Mouse (Mus musculus) bone marrow macrophage, adult 2 months (primary cell): ENCODE results near the gene Rnf166. TPM values are rescaled to one million over a fixed set of nuclear protein-coding genes. Genes with fewer than 3 reads are reported as not detected.

Experiments
- H3K27ac ChIP-seq: 2 replicates; pipeline ENCODE4 v1.5.1; 2012; ENCODE audit warnings: low read depth, low read length; ENCODE audit not compliant: insufficient read depth
- H3K4me1 ChIP-seq: 2 replicates; pipeline ENCODE4 v1.6.1; 2012; ENCODE audit warnings: low read length; ENCODE audit not compliant: control insufficient read depth, insufficient read depth
- H3K4me3 ChIP-seq: 2 replicates; pipeline ENCODE4 v1.5.1; 2012; ENCODE audit warnings: mild to moderate bottlenecking, low read length, moderate library complexity; ENCODE audit not compliant: insufficient read depth
- CTCF ChIP-seq: IDR thresholded peaks from 2 replicates; pipeline ENCODE4 v1.5.1; 2012; ENCODE audit warnings: low read depth, mild to moderate bottlenecking, low read length, moderate library complexity
- POLR2A ChIP-seq: IDR thresholded peaks from 2 replicates; pipeline ENCODE4 v1.6.1; 2012; ENCODE audit warnings: mild to moderate bottlenecking, low read depth, low read length, borderline replicate concordance
- polyA plus RNA-seq: library from polyadenylated mRNA; stranded (reverse); fragments of >200 nt; gene quantifications from 2 replicates; pipeline ENCODE4 v1.2.4, GENCODE M21; 2012; ENCODE audit not compliant: missing spikeins, insufficient read depth, insufficient read length

The Rnf166 gene
- polyA plus RNA-seq, 1 experiment, result 68.2 TPM

GRCm38 (mm10) chr8:122459990-122460389 lies 15.9 kb downstream of the Rnf166 start:
- TF ChIP-seq CTCF (no peak), POLR2A (no peak)
- peaks cover 18% of the 10 kb centered on the region for H3K4me1 ChIP-seq
- no peak overlapping the region for H3K4me3 ChIP-seq
- no peak overlapping the region for H3K27ac ChIP-seq

DNA sequence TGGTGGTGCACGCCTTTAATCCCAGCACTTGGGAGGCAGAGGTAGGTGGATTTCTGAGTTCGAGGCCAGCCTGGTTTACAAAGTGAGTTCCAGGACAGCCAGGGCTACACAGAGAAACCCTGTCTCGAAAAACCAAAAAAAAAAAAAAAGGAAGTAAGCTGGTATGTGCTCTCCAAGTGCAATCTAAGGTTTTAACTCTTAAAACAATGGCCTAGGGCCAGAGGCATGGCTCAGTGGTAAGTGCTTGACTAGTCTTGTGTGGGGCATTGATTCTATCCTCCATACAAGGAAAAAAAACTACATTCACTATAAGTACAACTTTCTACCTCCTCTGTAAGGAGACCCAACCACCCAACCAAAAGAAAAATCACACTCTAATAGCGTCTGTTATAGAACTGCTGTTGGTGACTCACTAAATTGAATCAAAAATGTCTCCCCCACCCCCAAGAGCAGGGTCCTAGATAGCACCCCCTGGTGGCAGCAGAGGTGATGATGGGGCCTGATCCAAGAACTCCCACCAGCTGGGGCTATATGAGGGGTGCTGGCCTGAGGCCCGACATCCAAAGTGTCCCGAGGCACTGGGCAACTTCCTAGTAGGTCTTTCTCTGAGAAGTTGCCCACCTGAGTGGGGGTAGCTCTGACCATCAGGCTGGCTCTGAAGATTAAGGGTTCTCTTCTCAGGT lies 16.5 kb downstream of the Rnf166 start:
- H3K4me1 ChIP-seq, result peaks cover 21% of the 10 kb centered on the region
- no peak for TF ChIP-seq POLR2A
- TF ChIP-seq CTCF, result no peak
- no peak overlapping the region for H3K27ac ChIP-seq
- H3K4me3 ChIP-seq, result no peak overlapping the region

DNA sequence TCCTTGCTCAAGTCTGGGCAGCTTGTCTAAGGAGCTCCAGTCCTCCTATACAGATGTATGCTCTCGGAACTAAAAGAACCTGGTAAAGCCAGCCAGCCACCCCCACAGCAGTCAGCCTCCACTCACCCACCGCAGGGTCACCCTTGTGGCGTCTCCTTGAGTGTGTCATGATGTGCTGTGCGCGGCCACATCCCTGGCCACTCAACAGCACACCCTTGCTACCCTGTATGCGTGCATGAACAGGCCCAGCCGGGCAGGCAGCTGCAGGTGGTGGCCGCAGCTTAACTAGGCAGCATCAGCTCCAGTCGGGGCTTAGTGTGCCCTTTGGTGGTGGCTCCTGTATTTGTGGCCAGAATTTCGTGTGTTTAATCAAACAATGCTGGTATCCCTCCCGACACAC lies 18.7 kb downstream of the Rnf166 start:
- Histone ChIP-seq H3K4me3 (no peak overlapping the region), H3K27ac (no peak overlapping the region), H3K4me1 (peaks cover 14% of the 10 kb centered on the region)
- TF ChIP-seq CTCF (no peak), POLR2A (no peak)

DNA sequence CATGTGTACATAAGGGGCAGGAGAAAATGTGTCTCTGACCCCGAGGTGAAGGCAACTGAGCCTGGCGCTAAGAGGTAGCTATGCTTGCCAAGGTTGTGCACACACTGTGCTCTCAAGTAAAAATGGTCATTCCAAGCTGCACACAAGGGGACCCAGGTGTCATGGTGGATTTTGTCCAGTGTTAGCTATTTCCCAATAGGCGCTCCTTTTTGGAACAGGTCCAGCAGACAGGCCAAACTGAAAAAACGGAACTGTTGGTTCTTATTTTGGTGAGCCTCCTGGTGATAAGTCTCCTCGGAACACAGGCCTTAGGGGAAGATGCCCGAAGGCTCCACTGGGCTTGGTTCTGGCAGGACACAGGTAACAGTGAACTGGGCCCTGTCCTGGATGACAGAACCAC lies 21.5 kb downstream of the Rnf166 start:
- Histone ChIP-seq H3K4me3 (no peak overlapping the region), H3K27ac (no peak overlapping the region), H3K4me1 (peaks cover 8% of the 10 kb centered on the region)
- TF ChIP-seq POLR2A, result no peak
- TF ChIP-seq CTCF, result no peak

DNA sequence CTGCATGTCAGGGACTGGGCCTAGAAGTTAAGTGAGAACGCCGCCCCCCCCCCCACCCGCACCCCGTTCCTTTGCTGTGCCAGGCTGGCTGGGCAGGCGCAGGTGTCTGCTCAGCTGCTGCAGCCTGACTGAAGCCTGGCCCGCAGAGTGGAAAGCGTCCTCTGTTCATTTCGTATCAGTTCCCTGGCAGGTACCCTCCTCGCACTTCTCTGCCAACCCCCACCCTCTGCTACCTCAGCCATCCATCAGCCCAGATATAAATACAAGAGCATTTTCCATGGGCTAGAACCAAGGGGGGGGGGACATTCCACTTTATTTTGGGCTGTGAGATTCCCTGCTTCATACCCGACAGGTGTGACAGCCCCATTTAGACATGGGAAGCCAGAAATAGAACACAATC lies 23.7 kb downstream of the Rnf166 start:
- TF ChIP-seq CTCF (no peak), POLR2A (no peak)
- no peak overlapping the region for H3K4me3 ChIP-seq
- H3K27ac ChIP-seq, result no peak overlapping the region
- H3K4me1 ChIP-seq, result peaks cover 7% of the 10 kb centered on the region

GRCm38 (mm10) chr8:122451161-122451703 lies 24.6 kb downstream of the Rnf166 start:
- Histone ChIP-seq H3K4me3 (no peak overlapping the region), H3K4me1 (peaks cover 7% of the 10 kb centered on the region), H3K27ac (no peak overlapping the region)
- TF ChIP-seq POLR2A, result no peak
- TF ChIP-seq CTCF, result no peak

DNA sequence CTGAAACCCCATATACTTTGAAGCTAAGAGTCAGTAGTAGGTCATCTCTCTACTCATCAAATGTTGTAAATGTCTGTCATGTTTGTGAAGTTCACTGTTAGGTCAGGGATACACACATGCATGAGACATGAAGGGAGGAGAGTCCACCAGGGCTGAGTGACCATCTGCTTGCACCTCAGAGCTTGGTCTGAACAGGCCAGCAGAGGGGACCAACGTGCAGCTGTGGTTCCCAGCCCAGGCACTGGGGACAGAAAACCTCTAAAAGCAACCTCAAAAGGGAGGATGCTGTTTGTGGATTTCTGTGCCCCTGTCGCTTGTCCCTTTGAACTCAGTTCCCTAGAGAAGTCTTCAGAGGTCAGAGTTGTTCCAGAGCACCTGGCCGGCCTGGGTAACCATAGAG lies 30.7 kb downstream of the Rnf166 start:
- no peak overlapping the region for H3K27ac ChIP-seq
- no peak overlapping the region for H3K4me3 ChIP-seq
- no peak for TF ChIP-seq CTCF
- peaks cover 4% of the 10 kb centered on the region; the same call in 1 of the 2 replicates for H3K4me1 ChIP-seq

DNA sequence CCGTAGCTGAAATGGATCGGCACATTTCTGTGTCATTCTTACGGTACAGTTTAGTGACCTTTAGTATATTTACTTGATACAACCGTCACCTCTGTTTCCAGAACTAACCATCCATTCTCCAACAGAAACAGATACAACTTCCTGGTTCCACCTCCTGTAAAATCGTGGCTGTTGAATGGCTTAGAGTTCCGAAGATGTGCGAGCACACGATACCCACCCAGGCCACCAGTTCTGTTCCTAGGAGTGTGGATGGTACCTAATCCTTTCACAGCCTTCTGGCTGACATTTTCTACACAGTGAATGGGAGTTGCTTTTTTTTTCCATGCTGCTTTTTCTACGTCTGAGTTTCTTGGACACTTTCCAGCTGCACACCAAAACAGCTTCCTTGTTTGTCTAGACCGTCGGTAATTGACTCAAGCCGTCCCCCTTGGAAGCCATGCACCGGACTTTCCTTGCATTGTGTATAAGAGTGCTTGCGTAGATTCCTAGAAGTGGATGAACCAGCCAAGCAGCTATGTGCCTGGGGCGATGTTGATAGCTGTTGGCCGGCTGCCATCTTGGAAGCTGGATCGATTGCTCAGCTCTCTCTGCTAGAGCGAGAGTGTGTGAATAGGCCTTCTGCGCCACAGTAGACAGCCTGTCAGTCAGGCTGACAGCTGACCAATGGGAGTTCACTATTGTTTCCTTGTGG lies 31.7 kb downstream of the Rnf166 start:
- TF ChIP-seq CTCF, result no peak
- TF ChIP-seq POLR2A, result no peak
- H3K27ac ChIP-seq, result peak overlapping the region; percentile 76
- H3K4me1 ChIP-seq, result peaks cover 6% of the 10 kb centered on the region; the same call in 1 of the 2 replicates
- H3K4me3 ChIP-seq, result peak overlapping the region; percentile 62

- peaks cover 12% of the 10 kb centered on the region for H3K4me1 ChIP-seq
- peak within 1 kb of the TSS; percentile 76 for H3K27ac ChIP-seq
- H3K4me3 ChIP-seq, result peak within 1 kb of the TSS; percentile 91
- TF ChIP-seq CTCF, result no peak
- TF ChIP-seq POLR2A, result no peak
These were observed 32.4 kb downstream of the Rnf166 start, which contains the start of gene Mvd for GRCm38 (mm10) chr8:122443262-122444006. TSS of gene Mvd (minus strand) at chr8:122443422.
